Mouse (Mus musculus): ENCODE measurements at regions not wholly inside any gene's neighbourhood (a gene's known extent, or its start where the extent isn't known, plus 50 kb on each side); places are given as distances from the start of the nearest gene placed in this dataset.

DNA sequence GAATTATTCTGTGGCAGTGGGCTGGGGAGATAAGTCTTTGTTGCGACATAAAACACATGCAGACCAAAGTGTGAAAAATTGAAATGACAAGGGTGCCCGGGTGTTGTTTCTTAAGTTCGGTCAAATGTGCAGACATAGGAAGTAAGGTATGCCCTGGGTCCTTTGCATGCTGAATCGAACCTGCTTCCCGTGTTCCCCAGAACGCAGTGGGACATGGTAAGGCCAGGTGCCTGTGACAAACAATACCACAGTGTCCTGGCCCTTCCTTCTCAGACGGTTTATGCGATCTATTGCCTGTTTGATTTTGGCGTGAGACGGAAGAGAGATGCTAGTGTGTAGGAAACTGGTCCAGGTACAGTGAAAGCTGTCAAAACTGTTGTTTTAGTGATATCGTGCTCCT, 1022.1 kb downstream of the Adgrl2 start:
- no peak for DNase-seq

DNA sequence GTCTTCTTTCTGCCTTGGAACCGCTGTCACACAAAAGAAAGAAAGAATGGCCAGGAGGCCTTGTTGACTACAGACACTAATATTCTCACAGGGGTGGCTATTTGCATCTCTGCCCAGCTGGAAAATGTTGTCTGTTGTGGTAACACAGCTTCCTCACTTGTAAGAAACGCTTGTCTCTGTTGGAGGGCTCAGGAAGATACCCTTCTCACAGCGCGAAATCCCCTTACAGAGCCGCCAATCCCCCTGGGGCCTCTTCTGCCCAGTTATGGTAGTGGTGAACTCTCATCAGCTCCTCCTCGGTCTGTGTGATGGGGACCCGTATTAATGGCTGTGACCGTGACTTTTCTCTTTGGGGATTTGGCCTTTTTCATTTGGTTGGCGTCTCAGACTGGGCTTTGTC, 1022.5 kb downstream of the Adgrl2 start:
- no peak for DNase-seq

DNA sequence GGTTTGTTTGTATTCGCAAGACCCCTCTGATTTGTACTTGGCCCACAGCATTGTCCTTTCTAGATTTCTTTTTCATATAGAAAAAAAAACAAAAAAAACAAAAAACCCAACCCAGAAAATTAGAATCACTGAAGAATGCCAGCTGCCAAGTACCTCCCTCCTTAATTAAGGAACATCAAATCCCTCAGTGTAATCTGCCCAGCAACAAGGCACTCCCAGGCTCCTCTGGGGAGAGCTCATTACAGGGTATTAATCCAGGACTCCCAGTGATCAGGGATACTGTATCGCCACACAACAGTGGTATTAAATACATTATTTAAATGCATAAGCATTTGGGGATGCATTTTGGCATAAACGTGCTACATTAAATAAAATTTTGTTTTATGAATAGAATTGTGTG, 1023.1 kb downstream of the Adgrl2 start:
- DNase-seq, result no peak

DNA sequence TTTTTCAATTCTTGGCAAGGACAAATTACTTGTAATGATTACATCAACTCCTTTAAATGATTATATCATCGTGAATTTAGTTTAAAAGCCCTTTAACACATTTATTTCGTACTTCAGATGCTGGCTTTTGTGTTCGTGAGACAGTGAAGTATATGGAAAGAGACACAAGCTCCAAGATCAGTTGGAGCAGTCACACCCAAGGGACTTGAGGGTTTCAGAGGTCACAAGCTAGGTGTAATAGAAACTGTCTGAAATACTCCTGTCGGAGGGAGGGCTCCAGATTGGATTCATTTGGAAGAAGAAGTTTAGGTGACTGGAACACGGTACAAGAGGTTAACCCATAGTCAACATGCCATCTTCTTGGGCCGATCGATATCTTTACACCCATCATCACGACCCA, 1023.5 kb downstream of the Adgrl2 start:
- no peak for DNase-seq

DNA sequence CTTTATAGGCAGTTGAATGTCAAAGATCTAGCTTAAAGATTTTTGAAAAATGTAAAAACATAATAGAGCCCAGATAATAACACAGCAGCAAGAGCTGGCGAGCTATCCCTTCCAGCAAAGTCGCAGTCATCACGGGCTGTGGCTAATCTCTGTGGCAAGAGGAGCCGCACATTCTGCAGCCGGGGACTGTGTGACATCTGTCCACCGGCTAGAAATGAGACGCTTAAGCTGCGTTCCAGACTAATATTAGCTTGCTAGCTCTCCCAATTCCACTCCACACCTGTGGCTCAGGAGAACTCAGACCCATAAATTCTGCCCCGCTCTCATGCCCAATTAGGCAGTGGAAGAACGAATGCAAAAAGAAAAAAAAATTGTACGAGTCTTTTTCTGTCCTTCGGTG, 1024.0 kb downstream of the Adgrl2 start:
- peak; percentile 12 for DNase-seq

DNA sequence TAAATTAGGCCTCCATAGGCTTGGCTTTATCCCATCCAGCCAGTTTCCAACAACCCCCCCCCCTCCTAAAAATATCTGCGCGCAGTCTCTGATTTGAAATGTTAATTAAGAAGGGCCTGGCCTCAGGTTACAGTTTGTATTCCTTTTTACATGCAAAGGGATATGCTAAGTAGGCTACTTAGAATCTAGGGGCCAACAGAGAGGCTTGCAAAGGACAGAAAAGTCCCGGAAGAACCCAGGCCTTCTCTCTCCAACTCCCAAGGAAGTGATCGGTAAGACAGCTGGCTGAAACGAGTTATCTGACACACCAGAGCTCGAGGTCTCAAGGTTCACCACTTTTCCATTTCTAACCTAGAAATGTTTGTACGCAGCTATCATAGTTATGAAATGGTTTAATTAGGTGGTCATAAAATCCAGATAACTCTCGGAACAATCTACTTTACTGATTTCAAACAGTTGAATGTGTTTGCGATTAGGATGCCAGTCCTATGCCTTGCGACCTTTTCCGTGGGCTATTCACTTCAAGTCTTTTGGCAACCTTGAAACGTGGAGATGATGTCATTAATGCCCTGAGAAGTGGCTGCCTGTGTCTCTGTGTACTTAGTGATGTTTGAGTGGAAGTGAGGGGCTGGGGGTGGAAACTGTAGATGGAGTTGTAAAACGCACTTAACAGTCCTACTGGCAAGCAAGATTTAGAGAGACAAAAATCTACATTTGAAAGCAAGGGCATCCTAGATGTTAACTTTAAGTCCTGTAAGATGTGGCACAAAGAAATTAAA, 1026.5 kb downstream of the Adgrl2 start:
- no peak for DNase-seq

DNA sequence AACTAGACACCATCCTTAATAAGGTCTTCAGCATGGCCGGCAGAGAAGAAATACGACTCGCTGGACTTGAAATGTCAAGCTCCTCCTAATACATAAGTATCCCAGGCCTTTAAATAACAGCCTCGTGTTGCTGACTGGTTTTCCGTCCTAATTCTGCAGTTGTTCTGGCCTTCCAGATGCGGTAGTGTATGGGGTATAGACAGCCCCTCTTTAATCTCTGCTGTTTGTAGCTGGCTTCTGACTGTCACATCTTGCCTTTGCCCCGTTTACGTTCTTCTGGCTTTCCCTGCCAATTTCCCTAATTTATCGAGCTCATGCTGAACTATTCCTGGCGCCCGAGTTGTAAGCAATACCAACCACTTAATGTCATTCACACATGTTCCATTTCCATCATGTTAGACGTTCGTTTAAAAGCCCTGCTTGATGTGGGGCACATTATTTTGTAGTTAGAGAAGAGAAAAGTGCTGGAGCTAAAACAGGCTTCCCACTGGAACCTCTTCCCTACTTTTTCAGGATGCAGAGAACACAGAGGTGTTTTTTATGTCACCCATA, 1042.2 kb downstream of the Adgrl2 start:
- no peak for DNase-seq

DNA sequence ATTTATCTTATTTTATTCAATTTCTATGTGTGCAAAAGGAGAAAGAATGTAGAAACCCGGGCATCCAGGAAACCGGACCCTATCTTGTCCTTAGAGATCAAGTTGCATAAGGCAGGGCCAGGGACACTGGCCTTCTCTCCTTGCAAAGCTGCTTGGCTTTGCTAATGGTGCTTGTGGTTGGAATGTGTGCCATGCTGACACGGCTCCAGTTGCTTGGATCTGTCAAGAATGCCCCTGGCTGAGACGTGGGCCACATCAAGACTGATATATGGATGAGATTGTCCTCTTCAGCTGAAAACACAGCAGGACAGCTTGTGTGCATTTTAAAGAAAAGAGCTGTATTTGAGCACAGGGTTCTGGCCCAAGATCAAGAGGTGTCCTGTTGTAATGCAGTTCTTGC, 1047.0 kb downstream of the Adgrl2 start:
- peak; percentile 24 for DNase-seq

DNA sequence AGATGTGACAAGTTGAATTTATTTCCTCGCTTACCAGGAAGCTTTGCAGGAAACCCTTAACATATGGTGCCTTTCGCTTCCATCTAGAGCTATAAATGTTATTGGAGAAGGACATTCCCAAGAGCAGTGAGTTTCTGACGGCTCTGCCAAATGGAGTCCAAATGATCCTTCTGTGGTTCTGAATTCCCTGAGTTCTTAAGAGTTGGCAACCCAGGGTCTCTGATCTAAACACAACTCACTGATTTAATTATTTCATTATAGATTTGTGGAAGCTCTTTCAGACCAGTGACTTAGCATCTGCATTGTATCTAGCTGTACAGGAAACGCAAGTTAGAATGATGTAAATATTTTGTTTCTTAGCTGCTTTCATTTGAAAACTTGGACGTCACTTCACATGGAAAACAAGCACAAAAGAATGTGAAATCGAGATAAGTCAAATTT, 1059.5 kb downstream of the Adgrl2 start:
- DNase-seq, result no peak

DNA sequence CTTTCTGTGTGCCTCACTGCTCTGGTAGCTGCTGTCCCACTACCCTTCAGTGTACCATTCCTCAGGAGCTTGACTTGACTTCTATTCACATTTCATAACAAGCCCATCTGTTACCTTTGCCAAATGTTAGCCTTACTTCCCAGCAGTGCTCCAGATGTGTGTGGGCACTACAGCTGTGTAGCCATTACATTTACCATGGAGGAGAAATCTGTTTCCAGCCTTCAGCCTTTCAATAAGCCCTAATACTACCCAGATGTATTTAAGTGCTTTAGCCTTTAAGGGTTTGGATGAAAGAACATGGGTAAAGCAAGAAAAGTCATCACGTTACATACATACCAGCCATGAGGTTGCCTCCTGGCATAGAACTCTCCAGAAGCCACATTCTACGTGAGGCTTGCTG, 1068.0 kb downstream of the Ttll7 start:
- no peak for DNase-seq

DNA sequence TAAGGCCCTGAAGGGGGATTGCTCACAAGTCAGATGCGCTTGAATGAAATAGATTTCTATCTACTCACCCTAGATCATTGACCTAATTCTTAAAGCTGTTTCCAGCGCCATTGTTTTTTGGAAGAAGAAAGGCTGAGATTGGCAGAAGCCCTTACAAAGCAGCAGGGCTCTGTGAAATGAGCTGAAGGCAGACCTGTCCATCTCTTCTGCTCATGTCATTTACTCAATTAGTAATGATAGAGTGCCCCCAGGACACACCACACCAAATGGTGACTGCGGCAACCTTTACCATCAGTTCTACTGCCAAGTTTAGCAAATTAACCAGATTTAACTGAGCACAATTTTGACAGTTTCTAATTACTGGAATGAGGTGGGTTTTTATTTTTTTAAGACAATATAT, 1067.5 kb downstream of the Ttll7 start:
- no peak for DNase-seq

DNA sequence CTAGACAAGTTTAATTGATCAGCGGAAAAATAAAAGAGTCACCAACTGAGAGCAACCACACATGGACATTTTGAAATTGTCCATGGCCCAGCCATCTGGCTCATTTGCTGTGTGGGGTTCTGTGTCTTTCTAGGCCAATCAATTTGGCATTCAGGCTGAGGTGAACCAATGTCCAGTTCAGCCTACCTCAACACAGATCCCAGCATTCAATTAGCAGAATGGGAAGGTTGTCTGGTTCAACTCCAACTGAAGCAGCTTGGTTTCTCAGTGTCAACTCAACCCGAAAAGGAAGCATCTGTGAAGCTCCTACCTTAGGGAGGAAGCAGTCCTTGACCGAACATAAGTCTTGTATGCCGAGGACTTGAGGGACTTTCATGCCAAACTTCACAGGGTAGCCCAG, 1067.0 kb downstream of the Ttll7 start:
- DNase-seq, result no peak

DNA sequence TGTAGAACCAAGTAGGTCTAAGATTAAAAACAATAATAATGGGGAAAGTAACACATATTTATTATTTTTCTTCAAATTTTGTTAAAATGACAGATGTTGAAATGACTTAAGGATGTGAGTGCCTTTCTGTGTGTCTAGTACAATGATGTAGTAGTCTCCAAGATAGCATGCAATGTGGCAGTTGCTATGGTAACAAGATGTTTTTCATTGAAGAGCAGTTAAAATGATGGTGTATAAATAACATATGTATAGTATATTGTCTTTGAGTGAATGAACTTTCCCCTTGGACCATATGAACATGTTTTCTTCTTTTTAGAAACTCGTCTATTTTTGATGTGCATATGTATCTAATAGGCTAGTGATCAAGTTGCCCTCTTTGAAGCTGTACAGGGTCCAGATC, 1044.6 kb downstream of the Ttll7 start:
- no peak for DNase-seq

DNA sequence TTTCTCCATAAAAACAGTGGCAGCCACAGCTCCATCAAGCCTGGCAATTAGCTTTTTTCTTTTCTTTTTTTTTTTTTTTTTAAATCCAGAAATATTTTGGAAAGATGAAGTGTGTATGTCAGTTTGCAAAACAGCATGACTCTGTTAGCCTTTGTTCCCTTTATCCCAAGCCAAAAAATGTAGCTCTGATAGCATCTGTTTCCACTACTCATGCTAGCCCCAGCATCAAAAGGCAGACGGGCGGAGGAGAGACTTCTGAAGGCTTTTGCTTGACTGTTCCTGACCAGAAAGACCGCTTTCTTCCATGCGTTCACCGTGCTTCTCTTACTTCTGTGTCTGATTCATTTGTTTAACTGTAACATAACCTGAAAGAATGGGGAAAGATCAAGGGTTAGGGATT, 1039.5 kb downstream of the Ttll7 start:
- DNase-seq, result no peak

DNA sequence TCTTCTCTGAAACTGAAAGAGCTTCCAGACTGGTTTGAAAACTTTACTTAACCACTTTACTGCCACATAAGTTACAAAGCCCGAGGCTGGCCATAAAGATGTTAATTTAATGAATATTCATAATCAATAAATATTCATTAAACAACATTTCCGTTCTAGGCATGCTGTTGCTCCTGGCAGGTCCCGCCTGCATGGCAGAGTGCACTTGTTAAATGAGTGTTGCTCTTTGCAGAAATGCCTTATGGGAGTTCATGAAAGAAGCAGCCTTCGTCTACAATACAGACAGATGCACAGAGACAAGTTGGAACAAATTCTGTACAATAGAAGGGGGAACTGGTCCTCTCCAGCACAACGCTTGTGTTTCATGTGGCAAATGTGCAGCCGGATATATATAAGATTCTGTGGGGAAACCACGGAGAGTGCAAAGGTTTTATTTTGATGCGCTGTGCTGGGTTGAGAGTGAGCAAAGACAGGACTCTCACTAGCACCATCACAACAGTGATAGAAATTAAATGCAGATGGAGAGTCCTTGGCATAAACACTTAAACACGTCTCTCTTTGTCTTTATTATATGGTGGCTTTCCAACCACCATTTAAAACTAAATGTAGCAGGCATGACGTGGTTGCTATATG, 1034.2 kb downstream of the Ttll7 start:
- DNase-seq, result no peak

DNA sequence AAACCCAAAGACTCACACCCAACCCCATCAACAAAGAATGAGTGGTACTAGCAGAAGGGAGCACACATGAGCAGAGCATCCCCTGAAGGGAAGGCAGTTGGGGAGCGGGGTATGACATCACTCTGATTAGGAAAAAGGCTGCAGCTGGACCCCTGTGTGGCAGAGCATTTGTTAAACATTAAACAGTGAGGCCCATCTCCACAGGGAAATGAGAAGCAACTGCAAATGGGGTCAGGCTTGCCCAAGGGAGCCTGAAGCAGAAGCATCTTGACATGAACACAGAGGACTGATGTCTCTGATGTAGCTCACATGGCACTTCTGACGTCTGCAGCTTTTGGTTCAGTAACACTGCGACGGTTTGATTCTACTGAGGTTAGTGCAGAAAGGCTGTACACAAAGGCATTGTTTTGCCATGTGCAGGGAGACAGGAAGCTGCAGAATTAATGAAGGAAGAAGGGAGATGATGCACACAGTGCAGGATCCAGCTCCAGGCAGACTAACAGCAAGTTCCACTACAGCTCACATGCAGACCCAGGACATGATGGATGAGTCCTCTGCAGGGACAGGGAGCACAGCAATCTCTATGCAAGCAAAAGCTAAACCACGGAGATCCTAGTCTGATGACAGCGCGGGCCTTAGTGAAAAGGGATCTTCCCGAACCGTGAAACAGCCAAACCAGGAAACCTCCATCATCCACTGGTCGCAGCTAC, 1030.9 kb downstream of the Ttll7 start:
- DNase-seq, result no peak

DNA sequence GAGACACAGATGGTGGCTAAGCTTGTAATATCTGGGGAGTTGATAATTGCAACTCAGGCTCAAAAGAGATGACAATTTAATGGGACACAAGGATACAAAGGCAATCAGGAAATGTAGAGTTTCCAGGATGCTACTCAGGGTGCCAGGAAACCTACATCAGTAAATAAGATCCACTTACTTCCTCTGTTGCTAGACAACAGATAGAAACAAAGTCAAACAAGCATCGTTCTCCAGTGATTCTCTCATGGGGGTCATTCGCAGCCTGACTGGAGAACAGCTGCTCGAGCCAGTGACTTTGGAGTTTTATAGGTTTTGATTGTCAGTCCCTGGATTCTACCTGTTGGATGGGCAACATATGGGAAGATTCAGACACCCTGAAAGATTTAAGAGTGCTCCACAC, 1026.5 kb downstream of the Ttll7 start:
- DNase-seq, result no peak

DNA sequence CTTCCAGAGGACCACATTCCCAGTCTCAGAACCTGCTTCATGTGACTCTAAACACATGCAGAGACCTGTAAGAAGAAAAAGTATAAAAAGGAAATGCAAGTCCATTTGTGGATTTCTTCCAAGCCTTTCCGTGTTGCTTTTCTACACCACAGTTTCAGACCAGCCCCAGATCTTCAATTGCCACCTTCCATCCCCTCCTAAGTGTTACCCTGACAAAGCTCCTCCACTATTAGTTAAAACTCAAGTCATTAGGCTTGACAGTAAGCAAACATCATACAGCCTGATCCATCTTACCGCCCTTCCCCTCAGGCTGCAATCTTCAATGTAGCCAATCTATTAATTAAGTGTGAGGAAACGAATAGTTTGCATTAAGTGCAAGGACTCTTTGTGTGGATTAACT, 1016.1 kb downstream of the Ttll7 start:
- no peak for DNase-seq

DNA sequence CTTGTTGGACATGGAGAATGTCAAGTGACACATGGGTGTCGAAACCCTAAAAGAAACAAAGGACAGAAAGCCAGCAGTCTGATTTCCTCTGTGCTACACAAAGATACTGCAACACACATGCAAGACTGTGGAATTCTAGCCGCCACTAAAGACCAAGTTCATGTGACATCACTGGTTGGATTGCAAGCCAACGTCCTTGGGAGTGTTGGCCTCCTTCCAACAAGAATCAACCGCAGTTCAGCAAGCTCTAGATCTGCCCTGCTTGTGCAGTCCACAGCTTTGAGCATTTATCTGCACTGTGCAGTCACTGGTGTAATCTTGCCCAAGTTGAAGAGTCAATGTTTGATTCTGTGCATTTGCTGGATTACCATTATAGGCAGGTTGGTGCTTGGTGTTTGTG, 1001.2 kb downstream of the Ttll7 start:
- peak; percentile 7 for DNase-seq

DNA sequence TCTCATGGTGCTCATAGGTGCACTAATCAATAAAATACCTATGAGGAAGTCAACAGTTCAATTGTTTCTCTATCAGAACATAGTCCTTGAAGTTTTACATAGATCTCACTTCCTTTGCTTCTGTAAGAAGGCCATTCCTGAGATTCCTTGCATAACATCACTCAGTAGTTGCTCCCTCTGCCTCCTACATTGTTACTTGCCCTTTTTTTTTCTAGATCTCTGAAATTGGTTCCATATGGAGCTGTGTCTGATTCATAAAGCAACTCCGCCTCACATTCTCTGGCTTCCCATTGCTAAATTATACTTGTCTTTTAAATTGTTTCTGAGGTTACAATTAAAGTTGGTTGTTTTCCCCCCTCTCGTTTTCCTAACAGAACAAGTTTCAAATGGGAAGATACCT, 1000.7 kb downstream of the Ttll7 start:
- no peak for DNase-seq

DNA sequence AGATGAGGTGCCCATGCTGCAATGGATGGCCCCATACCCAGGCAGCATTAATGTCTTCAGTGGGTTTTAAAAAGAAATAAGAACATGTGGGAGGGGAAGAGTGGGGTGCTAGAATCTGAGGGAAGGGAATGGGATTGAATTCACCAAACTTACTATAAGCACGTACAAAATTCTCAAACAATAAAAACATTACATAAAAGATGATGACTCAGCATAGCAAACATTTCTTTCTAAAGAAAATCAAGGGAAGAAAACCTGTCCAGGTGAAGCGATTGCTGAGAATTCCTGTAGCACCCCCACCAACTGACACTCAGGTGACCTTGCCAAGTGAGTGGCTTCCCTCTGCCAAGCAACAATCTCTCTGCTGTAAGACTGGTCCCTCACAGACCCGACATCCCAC, 989.2 kb downstream of the Ttll7 start:
- DNase-seq, result no peak

DNA sequence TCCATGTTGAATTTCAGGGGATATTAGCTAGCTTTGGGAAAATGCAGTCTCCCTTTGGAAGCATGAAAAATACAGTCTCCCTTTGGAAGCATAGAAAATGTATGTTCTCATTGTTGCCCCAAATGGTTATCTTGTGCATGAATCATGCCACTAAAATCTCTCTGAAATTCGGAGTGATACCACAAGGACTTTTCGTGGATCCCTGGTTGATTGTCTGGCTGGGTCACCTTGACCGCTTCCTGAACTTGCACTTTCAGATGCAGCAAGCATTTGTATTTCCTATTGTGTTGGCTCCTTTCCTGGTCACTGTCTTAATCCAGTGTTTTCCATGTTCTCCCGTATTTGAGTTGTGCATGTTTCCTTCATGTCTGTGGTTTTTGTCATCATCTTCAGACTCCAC, 986.6 kb downstream of the Ttll7 start:
- DNase-seq, result no peak

DNA sequence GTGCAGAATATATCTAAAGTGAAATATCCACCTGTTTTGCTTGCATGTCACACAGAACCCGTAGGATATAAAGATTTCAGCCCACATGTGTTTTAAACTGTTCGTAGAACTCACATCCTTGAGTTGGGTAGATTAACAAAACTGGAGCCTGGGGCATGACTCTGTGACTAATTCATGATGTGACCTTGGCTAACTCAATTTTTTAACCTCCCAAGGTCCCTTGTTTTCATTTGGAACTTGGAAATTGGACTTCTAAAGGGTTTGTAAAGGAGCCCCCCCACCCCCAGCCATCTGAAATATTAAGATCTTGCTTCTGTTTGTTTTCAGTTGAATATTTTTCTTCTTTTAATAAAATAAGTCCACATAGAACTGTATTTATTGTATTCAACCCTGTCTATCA, 983.5 kb downstream of the Ttll7 start:
- no peak for DNase-seq

Measured in gastrocnemius, postnatal 10 days (tissue).